Mouse (Mus musculus) CH12.LX (cell line): ENCODE results near the gene Rap1gap. TPM values are rescaled to one million over a fixed set of nuclear protein-coding genes. Genes with fewer than 3 reads are reported as not detected.

Experiments
- DNase-seq: peaks from one replicate; pipeline ENCODE4 v3.0.0-alpha.2; 2013; ENCODE audit errors: extremely low read depth
- H3K27ac ChIP-seq: 2 replicates; pipeline ENCODE4 v1.5.1; 2012; ENCODE audit warnings: low read depth, mild to moderate bottlenecking, control low read depth, moderate library complexity; ENCODE audit not compliant: insufficient read depth
- H3K27me3 ChIP-seq: replicated peaks from 2 replicates; pipeline ENCODE3; 2012; ENCODE audit warnings: inconsistent platforms
- H3K36me3 ChIP-seq, 2 experiments: replicated peaks in 1 of 2; 2 replicates each; pipeline versions ENCODE3 to v1.6.1; 2012; ENCODE audit warnings: inconsistent platforms in 1 of 2, low read length in 1 of 2, mild to moderate bottlenecking in 1 of 2, mixed read lengths in 1 of 2, moderate library complexity in 1 of 2; ENCODE audit not compliant: control insufficient read depth in 1 of 2, insufficient read depth in 1 of 2
- H3K4me1 ChIP-seq, 2 experiments: 2 replicates each; pipeline ENCODE4 v1.6.1; 2012; ENCODE audit warnings: inconsistent platforms in 1 of 2, moderate library complexity in 1 of 2; ENCODE audit not compliant: insufficient read depth in 2 of 2, control insufficient read depth in 1 of 2
- H3K4me2 ChIP-seq: 2 replicates; pipeline ENCODE4 v1.6.1; 2012; ENCODE audit warnings: low read depth, mild to moderate bottlenecking, control low read depth; ENCODE audit not compliant: poor library complexity, insufficient read depth, severe bottlenecking
- H3K4me3 ChIP-seq, 3 experiments: fragments of 150-350 bp in 1 of 3; sonication (generic) in 1 of 3; replicated peaks in 1 of 3; 2 replicates each; pipeline versions ENCODE3 to v1.5.1; 2011 to 2012; ENCODE audit warnings: low read depth in 2 of 3, low read length in 2 of 3, mild to moderate bottlenecking in 2 of 3, moderate library complexity in 2 of 3, control low read depth in 1 of 3, improper control_type of control experiment in 1 of 3, inconsistent platforms in 1 of 3, mixed read lengths in 1 of 3; ENCODE audit not compliant: poor library complexity in 1 of 3
- H3K79me2 ChIP-seq: replicated peaks from 2 replicates; pipeline ENCODE4 v1.6.1; 2012; ENCODE audit warnings: mild to moderate bottlenecking, moderate library complexity; ENCODE audit not compliant: control insufficient read depth, poor library complexity, insufficient read depth, severe bottlenecking; ENCODE audit errors: extremely low read depth
- H3K9ac ChIP-seq: 2 replicates; pipeline ENCODE4 v1.6.1; 2012; ENCODE audit warnings: low read depth, mild to moderate bottlenecking, control low read depth, moderate library complexity; ENCODE audit not compliant: insufficient read depth
- H3K9me3 ChIP-seq: replicated peaks from 2 replicates; pipeline ENCODE3; 2012; ENCODE audit warnings: low read length, inconsistent platforms, mixed read lengths
- CHD2 ChIP-seq: IDR thresholded peaks from 2 replicates; pipeline ENCODE4 v1.6.1; 2011; ENCODE audit warnings: low read length, improper control_type of control experiment
- CTCF ChIP-seq, 2 experiments: IDR thresholded peaks in 1 of 2; conservative IDR thresholded peaks in 1 of 2; 2 replicates each; pipeline ENCODE4 v1.5.1; 2011 to 2012; ENCODE audit warnings: low read depth in 2 of 2, low read length in 2 of 2, improper control_type of control experiment in 1 of 2, inconsistent platforms in 1 of 2, mild to moderate bottlenecking in 1 of 2, moderate library complexity in 1 of 2
- ELF1 ChIP-seq: IDR thresholded peaks from 2 replicates; pipeline ENCODE4 v1.6.1; 2014; ENCODE audit warnings: low read depth, mild to moderate bottlenecking, inconsistent platforms, low read length, improper control_type of control experiment
- EP300 ChIP-seq: IDR thresholded peaks from 2 replicates; pipeline ENCODE4 v1.6.1; 2011; ENCODE audit warnings: low read length, improper control_type of control experiment
- ETS1 ChIP-seq: conservative IDR thresholded peaks from 2 replicates; pipeline ENCODE4 v1.6.1; 2012; ENCODE audit warnings: low read depth, mild to moderate bottlenecking, inconsistent platforms, low read length, improper control_type of control experiment, moderate library complexity
- HCFC1 ChIP-seq: IDR thresholded peaks from 2 replicates; pipeline ENCODE4 v1.6.1; 2012; ENCODE audit warnings: low read depth, mild to moderate bottlenecking, inconsistent platforms, low read length, improper control_type of control experiment
- JUN ChIP-seq: IDR thresholded peaks from 2 replicates; pipeline ENCODE4 v1.6.1; 2011; ENCODE audit warnings: low read depth, mild to moderate bottlenecking, low read length, improper control_type of control experiment, moderate library complexity; ENCODE audit not compliant: insufficient read depth
- JUND ChIP-seq: conservative IDR thresholded peaks from 2 replicates; pipeline ENCODE4 v1.6.1; 2011; ENCODE audit warnings: low read depth, low read length, improper control_type of control experiment
- MEF2A ChIP-seq: IDR thresholded peaks from 2 replicates; pipeline ENCODE4 v1.6.1; 2014; ENCODE audit warnings: low read depth, mild to moderate bottlenecking, inconsistent platforms, low read length, improper control_type of control experiment, borderline replicate concordance
- NRF1 ChIP-seq: IDR thresholded peaks from 2 replicates; pipeline ENCODE4 v1.6.1; 2014; ENCODE audit warnings: low read depth, mild to moderate bottlenecking, inconsistent platforms, low read length, improper control_type of control experiment, moderate library complexity
- RAD21 ChIP-seq: IDR thresholded peaks from 2 replicates; pipeline ENCODE4 v1.6.1; 2011; ENCODE audit warnings: low read depth, mild to moderate bottlenecking, low read length, improper control_type of control experiment, moderate library complexity
- SIN3A ChIP-seq: IDR thresholded peaks from 2 replicates; pipeline ENCODE4 v1.6.1; 2012; ENCODE audit warnings: low read length, improper control_type of control experiment, inconsistent platforms
- SMC3 ChIP-seq: IDR thresholded peaks from 2 replicates; pipeline ENCODE4 v1.6.1; 2011; ENCODE audit warnings: low read depth, low read length, improper control_type of control experiment
- TCF12 ChIP-seq: IDR thresholded peaks from 2 replicates; pipeline ENCODE4 v1.6.1; 2014; ENCODE audit warnings: low read depth, mild to moderate bottlenecking, inconsistent platforms, low read length, improper control_type of control experiment
- ZC3H11A ChIP-seq: IDR thresholded peaks from 2 replicates; pipeline ENCODE4 v1.6.1; 2012; ENCODE audit warnings: low read depth, mild to moderate bottlenecking, inconsistent platforms, low read length, improper control_type of control experiment
- ZKSCAN1 ChIP-seq: IDR thresholded peaks from 2 replicates; pipeline ENCODE4 v1.6.1; 2012; ENCODE audit warnings: low read depth, inconsistent platforms, low read length, improper control_type of control experiment, borderline replicate concordance
- ZNF384 ChIP-seq: IDR thresholded peaks from 2 replicates; pipeline ENCODE4 v1.6.1; 2012; ENCODE audit warnings: low read depth, low read length, improper control_type of control experiment, inconsistent platforms
- dilution Hi-C: fragments of 300-500 bp; cut with MboI; formaldehyde crosslinking; loops from 2 replicates; pipeline ENCODE4 v1.14.3; 2020; ENCODE audit warnings: low sequenced_read_pairs; ENCODE audit not compliant: extremely low pct_unique_long_range_greater_than_20kb, extremely low pct_ligation_motif_present
- in situ Hi-C: fragments of 300-500 bp; cut with MboI; formaldehyde crosslinking; loops from 3 replicates; pipeline ENCODE4 v1.14.3; 2019; ENCODE audit warnings: low sequenced_read_pairs, low pct_ligation_motif_present, low pct_unique_long_range_greater_than_20kb, mixed read lengths
- polyA plus RNA-seq: library from polyadenylated mRNA; unstranded; fragments of >175 nt; gene quantifications from 2 replicates; pipeline ENCODE4 v1.2.1, GENCODE M21; 2012; ENCODE audit warnings: low read depth; ENCODE audit not compliant: insufficient read length
- total RNA-seq, 2 experiments: library from RNA; depleted of rRNA; stranded (reverse); fragments of 300-350 nt in 1 of 2; fragments of >200 nt in 1 of 2; gene quantifications; 2 replicates each; pipeline ENCODE4 v1.2.3; 2012 to 2014

Gene Rap1gap
- total and polyA plus RNA-seq, 3 experiments: 3.0 to 11.1 (median 5.8) TPM

DNA sequence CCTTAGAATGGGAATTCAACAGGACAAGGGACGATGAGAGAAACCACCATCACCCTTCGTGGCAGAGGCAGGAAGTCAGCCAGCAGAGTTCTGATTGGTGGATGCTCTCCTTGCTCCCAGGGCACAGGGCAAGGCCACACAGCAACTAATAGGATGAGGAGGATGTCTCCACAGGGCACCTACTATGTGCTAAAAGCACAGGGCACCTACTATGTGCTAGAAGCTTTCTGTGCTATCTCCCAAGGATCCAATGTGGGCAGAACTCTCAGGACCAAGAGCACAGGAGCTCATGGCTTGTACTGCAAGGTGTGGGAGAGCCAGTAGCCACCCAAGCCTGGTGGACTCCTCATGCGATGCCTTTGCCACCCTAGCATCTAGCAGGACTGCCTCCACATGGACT, 107.2 kb downstream of the Rap1gap start:
- H3K36me3 ChIP-seq: peaks cover 7 to 71% of the 10 kb centered on the region in 2 experiments
- DNase-seq: no peak
- H3K79me2 ChIP-seq: peaks cover 19% of the 10 kb centered on the region
- H3K9ac ChIP-seq: no peak overlapping the region
- peaks cover 27 to 86% of the 10 kb centered on the region in 2 experiments for H3K4me1 ChIP-seq
- H3K27me3 ChIP-seq: no peaks in the 10 kb centered on the region
- no peak overlapping the region for H3K27ac ChIP-seq
- H3K4me2 ChIP-seq: no peak overlapping the region
- TF ChIP-seq ZNF384 (no peak), ZKSCAN1 (peak; percentile 96)
- dilution Hi-C loops: no loop called here
- no peak overlapping the region for H3K4me3 ChIP-seq
- in situ Hi-C loops: no loop called here
- H3K9me3 ChIP-seq: no peaks in the 10 kb centered on the region

DNA sequence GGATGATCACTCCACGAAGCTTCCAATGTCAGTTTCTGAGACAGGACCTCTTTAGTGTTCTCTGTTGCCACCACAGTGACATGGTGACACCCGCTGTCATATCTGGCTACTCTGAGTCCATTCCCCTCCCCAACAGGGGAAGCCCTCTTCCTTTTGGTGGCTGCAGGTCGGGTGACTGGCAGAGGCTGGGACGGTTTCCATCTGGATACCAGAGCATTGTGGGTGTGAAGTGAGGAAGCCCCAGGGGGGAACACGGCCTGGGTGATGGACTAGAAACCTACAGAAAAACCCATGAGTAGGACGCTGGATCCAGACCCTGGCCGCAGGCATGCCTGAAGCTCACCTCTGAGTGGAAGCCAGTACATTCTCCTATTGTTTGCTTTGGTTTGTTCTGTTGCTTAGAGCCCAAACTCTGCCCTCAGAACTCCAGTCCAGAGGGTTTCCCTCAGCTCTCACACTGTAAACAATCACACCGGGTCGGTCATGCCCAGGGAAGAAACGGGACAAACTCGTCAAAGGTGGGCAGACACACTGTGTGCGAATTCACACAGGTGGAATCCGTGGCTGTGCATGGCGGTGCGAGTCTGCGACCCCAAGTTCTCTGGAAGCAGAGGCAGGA, 108.0 kb downstream of the Rap1gap start:
- no peak overlapping the region for H3K9ac ChIP-seq
- TF ChIP-seq HCFC1 (no peak), CTCF (conservative IDR thresholded peaks at IDR 0.05 in 1 of 2, IDR thresholded peaks at IDR 0.05 in 1 of 2; ENCODE audit: low read depth in 2 of 2, low read length in 2 of 2) (no peak), SIN3A (no peak), EP300 (no peak), ZC3H11A (no peak), TCF12 (no peak), ZNF384 (no peak), CHD2 (no peak), NRF1 (no peak), ETS1 (no peak), ELF1 (no peak), SMC3 (no peak), RAD21 (no peak), MEF2A (no peak), JUN (no peak), JUND (no peak)
- TF ChIP-seq, all 38 proteins: peak for 0
- Histone ChIP-seq H3K36me3 (peaks cover 7 to 71% of the 10 kb centered on the region in 2 experiments), H3K79me2 (peaks cover 24% of the 10 kb centered on the region), H3K9me3 (no peaks in the 10 kb centered on the region), H3K4me2 (no peak overlapping the region), H3K27me3 (no peaks in the 10 kb centered on the region), H3K4me1 (peaks cover 27 to 85% of the 10 kb centered on the region in 2 experiments), H3K4me3 (no peak overlapping the region), H3K27ac (no peak overlapping the region)
- dilution Hi-C loops (no loop called here), in situ Hi-C loops (no loop called here)
- DNase-seq: no peak
